Mouse (Mus musculus) cerebellum, adult 2 months (tissue): ENCODE measurements around the gene Plxna4.

ENCODE experiments used
- CTCF ChIP-seq: fragments of 200-500 bp; IDR thresholded peaks from 2 replicates; pipeline ENCODE4 v1.5.1; 2011; ENCODE audit warnings: low read depth, mild to moderate bottlenecking, control low read depth, low read length, moderate library complexity, borderline replicate concordance; ENCODE audit not compliant: insufficient read depth
- POLR2A ChIP-seq: fragments of 200-500 bp; IDR thresholded peaks from 2 replicates; pipeline ENCODE4 v1.6.1; 2011; ENCODE audit warnings: low read length, control low read depth, borderline replicate concordance; ENCODE audit not compliant: insufficient read depth

- TF ChIP-seq POLR2A (no peak), CTCF (no peak)
Observed at GRCm38 (mm10) chr6:32569919-32570318, 18.1 kb downstream of the Plxna4 start.
